Mouse (Mus musculus) intestine, embryonic 15.5 days (tissue): Measurements from ENCODE around the gene Hist1h2bj. TPM values are rescaled to one million over a fixed set of nuclear protein-coding genes. Genes with fewer than 3 reads are reported as not detected.

Source experiments
- ATAC-seq: fragments of 200-750 bp; cut with Nextera tagmentation; 2 replicates; pipeline ENCODE4 v1.8.0; 2017; ENCODE audit warnings: moderate TSS enrichment, moderate library complexity
- H3K27ac ChIP-seq: fragments of 300-500 bp; sonication (generic); 2 replicates; pipeline ENCODE4 v1.5.1; 2015; ENCODE audit warnings: mild to moderate bottlenecking, inconsistent platforms
- H3K27me3 ChIP-seq: fragments of 300-500 bp; sonication (generic); replicated peaks from 2 replicates; pipeline ENCODE4 v1.6.1; 2015; ENCODE audit warnings: inconsistent platforms
- H3K36me3 ChIP-seq: fragments of 300-500 bp; sonication (generic); 2 replicates; pipeline ENCODE4 v1.6.1; 2015; ENCODE audit warnings: inconsistent platforms
- H3K4me1 ChIP-seq: fragments of 300-500 bp; sonication (generic); replicated peaks from 2 replicates; pipeline ENCODE4 v1.6.1; 2015; ENCODE audit warnings: inconsistent platforms
- H3K4me2 ChIP-seq: fragments of 300-500 bp; sonication (generic); replicated peaks from 2 replicates; pipeline ENCODE4 v1.6.1; 2015; ENCODE audit warnings: mild to moderate bottlenecking, inconsistent platforms
- H3K4me3 ChIP-seq: fragments of 300-500 bp; sonication (generic); replicated peaks from 2 replicates; pipeline ENCODE4 v1.5.1; 2015; ENCODE audit warnings: inconsistent platforms
- H3K9ac ChIP-seq: fragments of 300-500 bp; sonication (generic); 2 replicates; pipeline ENCODE4 v1.6.1; 2015; ENCODE audit warnings: inconsistent platforms
- H3K9me3 ChIP-seq: fragments of 300-500 bp; sonication (generic); 2 replicates; pipeline ENCODE4 v1.6.1; 2016; ENCODE audit warnings: inconsistent platforms
- WGBS: fragments of 180-500 bp; shearing (Covaris S2); methylation state at CpG from one replicate; pipeline ENCODE4 v1.1.7; 2015; 5-methylcytosine and 5-hydroxymethylcytosine counted together
- polyA plus RNA-seq: library from polyadenylated mRNA; unstranded; fragments of >200 nt; fragmentation: Nextera tagmentation; extraction: Ambion mirVana; gene quantifications from 2 replicates; pipeline ENCODE4 v1.2.1, GENCODE M21; 2015

Hist1h2bj gene
- polyA plus RNA-seq, 1 experiment from 2014 or later = 9.9 TPM

GRCm38 (mm10) chr13:22019934-22020835 is 22.8 kb upstream of the Hist1h2bj start:
- Histone ChIP-seq H3K36me3 (no peaks in the 10 kb centered on the region), H3K9ac (peak overlapping the region; percentile 29), H3K9me3 (no peaks in the 10 kb centered on the region), H3K4me1 (no peaks in the 10 kb centered on the region), H3K4me3 (peak overlapping the region; percentile 45), H3K27me3 (peaks cover 2% of the 10 kb centered on the region; the same call in 1 of the 2 replicates), H3K27ac (no peak overlapping the region), H3K4me2 (peak overlapping the region; percentile 72)
- 1% methylated on average over 44 of the region's 44 CpGs for WGBS
- ATAC-seq = peak; percentile 78

GRCm38 (mm10) chr13:22020901-22021339 is 22.1 kb upstream of the Hist1h2bj start:
- Histone ChIP-seq H3K9me3 (no peaks in the 10 kb centered on the region), H3K36me3 (no peaks in the 10 kb centered on the region), H3K4me2 (peak overlapping the region; percentile 72), H3K4me3 (peak overlapping the region; percentile 45), H3K4me1 (no peaks in the 10 kb centered on the region), H3K9ac (no peak overlapping the region), H3K27me3 (no peaks in the 10 kb centered on the region), H3K27ac (no peak overlapping the region)
- peak; percentile 82 for ATAC-seq
- WGBS = 2% methylated on average over 8 of the region's 8 CpGs

GRCm38 (mm10) chr13:22021581-22021980 is 21.4 kb upstream of the Hist1h2bj start:
- Histone ChIP-seq H3K4me3 (peak overlapping the region; percentile 37), H3K9me3 (no peaks in the 10 kb centered on the region), H3K27ac (peak overlapping the region; percentile 40; the same call in 1 of the 2 replicates), H3K36me3 (no peaks in the 10 kb centered on the region), H3K27me3 (no peaks in the 10 kb centered on the region), H3K4me1 (no peaks in the 10 kb centered on the region), H3K9ac (peak overlapping the region; percentile 34), H3K4me2 (peak overlapping the region; percentile 72)
- under 1% methylated on average over 11 of the region's 11 CpGs for WGBS
- ATAC-seq = peak; percentile 37; the same call in 1 of the 2 replicates

GRCm38 (mm10) chr13:22022241-22022640 is 20.8 kb upstream of the Hist1h2bj start:
- H3K27me3 ChIP-seq = no peaks in the 10 kb centered on the region
- peak overlapping the region; percentile 34 for H3K9ac ChIP-seq
- peak overlapping the region; percentile 37 for H3K4me3 ChIP-seq
- peak; percentile 73 for ATAC-seq
- H3K36me3 ChIP-seq = no peaks in the 10 kb centered on the region
- WGBS = 2% methylated on average over 9 of the region's 9 CpGs
- no peak overlapping the region for H3K27ac ChIP-seq
- H3K4me2 ChIP-seq = peak overlapping the region; percentile 72
- no peaks in the 10 kb centered on the region for H3K9me3 ChIP-seq
- H3K4me1 ChIP-seq = no peaks in the 10 kb centered on the region

- Histone ChIP-seq H3K27me3 (no peaks in the 10 kb centered on the region), H3K9me3 (no peaks in the 10 kb centered on the region), H3K4me1 (no peaks in the 10 kb centered on the region), H3K4me2 (peak overlapping the region; percentile 58), H3K36me3 (no peaks in the 10 kb centered on the region), H3K4me3 (peak overlapping the region; percentile 46), H3K9ac (peak overlapping the region; percentile 48), H3K27ac (peak overlapping the region; percentile 3; the same call in 1 of the 2 replicates)
- ATAC-seq = peak; percentile 60
- WGBS = under 1% methylated on average over 35 of the region's 35 CpGs
Observed at GRCm38 (mm10) chr13:22026058-22027031, 16.7 kb upstream of the Hist1h2bj start.

- WGBS = 1% methylated on average over 40 of the region's 40 CpGs
- peak; percentile 80 for ATAC-seq
- Histone ChIP-seq H3K27me3 (no peaks in the 10 kb centered on the region), H3K27ac (peak overlapping the region; percentile 81), H3K4me1 (no peaks in the 10 kb centered on the region), H3K4me2 (peak overlapping the region; percentile 63), H3K36me3 (no peaks in the 10 kb centered on the region), H3K4me3 (peak overlapping the region; percentile 55), H3K9ac (peak overlapping the region; percentile 61), H3K9me3 (no peaks in the 10 kb centered on the region)
Observed at GRCm38 (mm10) chr13:22028673-22029460, 14.1 kb upstream of the Hist1h2bj start.

GRCm38 (mm10) chr13:22029928-22030327 is 13.1 kb upstream of the Hist1h2bj start:
- no peaks in the 10 kb centered on the region for H3K9me3 ChIP-seq
- no peaks in the 10 kb centered on the region for H3K27me3 ChIP-seq
- ATAC-seq = no peak
- 44% methylated on average over 8 of the region's 8 CpGs for WGBS
- H3K36me3 ChIP-seq = no peaks in the 10 kb centered on the region
- H3K27ac ChIP-seq = no peak overlapping the region
- H3K4me1 ChIP-seq = no peaks in the 10 kb centered on the region
- H3K4me3 ChIP-seq = no peak overlapping the region
- no peak overlapping the region for H3K9ac ChIP-seq
- H3K4me2 ChIP-seq = no peak overlapping the region

- no peak for ATAC-seq
- no peak overlapping the region for H3K9ac ChIP-seq
- H3K4me1 ChIP-seq = no peaks in the 10 kb centered on the region
- 10% methylated on average over 4 of the region's 4 CpGs for WGBS
- no peaks in the 10 kb centered on the region for H3K27me3 ChIP-seq
- no peak overlapping the region for H3K4me2 ChIP-seq
- no peak overlapping the region for H3K4me3 ChIP-seq
- no peaks in the 10 kb centered on the region for H3K9me3 ChIP-seq
- no peak overlapping the region for H3K27ac ChIP-seq
- H3K36me3 ChIP-seq = no peaks in the 10 kb centered on the region
Observed at GRCm38 (mm10) chr13:22030493-22030892, 12.5 kb upstream of the Hist1h2bj start.

- H3K4me3 ChIP-seq = peak overlapping the region; percentile 37; the same call in 1 of the 2 replicates
Observed at GRCm38 (mm10) chr13:22033741-22034442, 9.1 kb upstream of the Hist1h2bj start.

GRCm38 (mm10) chr13:22034443-22035266 is 8.4 kb upstream of the Hist1h2bj start:
- Histone ChIP-seq H3K9ac (peak overlapping the region; percentile 51), H3K27me3 (no peaks in the 10 kb centered on the region), H3K27ac (peak overlapping the region; percentile 81), H3K9me3 (no peaks in the 10 kb centered on the region), H3K4me1 (0 out of 2 replicates have a peak, but pooled peaks cover 3% of the 10 kb centered on the region), H3K4me3 (peak overlapping the region; percentile 37), H3K36me3 (no peaks in the 10 kb centered on the region), H3K4me2 (peak overlapping the region; percentile 55)
- under 1% methylated on average over 14 of the region's 14 CpGs for WGBS
- peak; percentile 57 for ATAC-seq

More at GRCm38 (mm10) chr13:22033741-22034442, 9.1 kb upstream of the Hist1h2bj start:
- 0 out of 2 replicates have a peak, but pooled peaks cover 3% of the 10 kb centered on the region for H3K4me1 ChIP-seq
- H3K27me3 ChIP-seq = no peaks in the 10 kb centered on the region
- no peak for ATAC-seq
- peak overlapping the region; percentile 55 for H3K4me2 ChIP-seq
- peak overlapping the region; percentile 81 for H3K27ac ChIP-seq
- H3K9me3 ChIP-seq = no peaks in the 10 kb centered on the region
- WGBS = 29% methylated on average over 5 of the region's 5 CpGs
- no peaks in the 10 kb centered on the region for H3K36me3 ChIP-seq
- H3K9ac ChIP-seq = peak overlapping the region; percentile 26; the same call in 1 of the 2 replicates
